Mouse (Mus musculus) stomach, postnatal 0 days (tissue): ENCODE data around the gene Carns1.

ENCODE experiments used
- CTCF ChIP-seq: IDR thresholded peaks from 2 replicates; pipeline ENCODE4 v1.5.1; 2016; ENCODE audit warnings: antibody characterized with exemption, low read depth, mild to moderate bottlenecking, moderate library complexity
- EP300 ChIP-seq: optimal IDR thresholded peaks from 2 replicates; pipeline ENCODE3; 2016; ENCODE audit warnings: antibody characterized with exemption

DNA sequence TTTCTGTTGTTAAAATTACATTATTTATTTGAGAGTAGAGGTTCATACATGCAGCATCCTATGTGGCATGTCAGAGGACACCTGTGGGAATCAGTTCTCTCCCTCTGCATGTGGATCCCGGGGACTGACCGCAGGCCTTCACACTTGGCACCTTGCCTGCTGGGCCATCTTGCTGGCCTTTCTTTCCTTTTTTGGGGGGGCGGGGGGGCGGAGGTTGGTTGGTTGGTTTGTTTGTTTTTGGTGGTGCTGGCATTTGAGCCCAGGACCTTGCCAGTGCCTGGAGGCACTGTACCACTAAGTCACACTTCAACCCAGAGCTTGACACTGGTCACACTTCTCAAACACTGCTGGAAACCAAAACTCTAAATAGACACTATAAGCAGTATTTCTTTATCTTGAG, 40.9 kb downstream of the Carns1 start:
- TF ChIP-seq EP300 (no peak), CTCF (no peak)
